Mouse (Mus musculus) bone marrow, adult 2 months (tissue): ENCODE data around the gene Cd244a. TPM values are rescaled to one million over a fixed set of nuclear protein-coding genes. Genes with fewer than 3 reads are reported as not detected.
A peak's percentile ranks its signal among the peaks of the same experiment; 100 is the strongest.

ENCODE experiments used
- H3K27ac ChIP-seq: fragments of 200-500 bp; 2 replicates; pipeline ENCODE4 v1.5.1; 2012; ENCODE audit warnings: low read depth, mild to moderate bottlenecking, control low read depth, inconsistent platforms, low read length; ENCODE audit not compliant: control insufficient read depth, poor library complexity, insufficient read depth
- H3K4me1 ChIP-seq: fragments of 200-500 bp; 2 replicates; pipeline ENCODE4 v1.6.1; 2011; ENCODE audit warnings: low read length; ENCODE audit not compliant: control insufficient read depth, insufficient read depth
- H3K4me3 ChIP-seq: fragments of 200-500 bp; replicated peaks from 2 replicates; pipeline ENCODE3; 2011; ENCODE audit warnings: mild to moderate bottlenecking, low read depth, low read length, control low read depth; ENCODE audit not compliant: control insufficient read depth
- CTCF ChIP-seq: fragments of 200-500 bp; IDR thresholded peaks from 2 replicates; pipeline ENCODE4 v1.5.1; 2011; ENCODE audit warnings: low read length, control low read depth; ENCODE audit not compliant: control insufficient read depth, insufficient read depth
- POLR2A ChIP-seq: fragments of 200-500 bp; IDR thresholded peaks from 2 replicates; pipeline ENCODE4 v1.6.1; 2011; ENCODE audit warnings: low read depth, mild to moderate bottlenecking, control low read depth, low read length, borderline replicate concordance; ENCODE audit not compliant: control insufficient read depth
- WGBS: fragments of 180-500 bp; shearing (Covaris S2); methylation state at CpG from one replicate; pipeline ENCODE4 v1.1.7; 2018; 5-methylcytosine and 5-hydroxymethylcytosine counted together
- polyA plus RNA-seq: library from polyadenylated mRNA; stranded (reverse); fragments of >200 nt; gene quantifications from 2 replicates; pipeline ENCODE4 v1.2.4, GENCODE M21; 2011; ENCODE audit warnings: low replicate concordance; ENCODE audit not compliant: missing spikeins, insufficient read depth, insufficient read length

Gene Cd244a
- polyA plus RNA-seq, 1 experiment: 4.0 TPM

DNA sequence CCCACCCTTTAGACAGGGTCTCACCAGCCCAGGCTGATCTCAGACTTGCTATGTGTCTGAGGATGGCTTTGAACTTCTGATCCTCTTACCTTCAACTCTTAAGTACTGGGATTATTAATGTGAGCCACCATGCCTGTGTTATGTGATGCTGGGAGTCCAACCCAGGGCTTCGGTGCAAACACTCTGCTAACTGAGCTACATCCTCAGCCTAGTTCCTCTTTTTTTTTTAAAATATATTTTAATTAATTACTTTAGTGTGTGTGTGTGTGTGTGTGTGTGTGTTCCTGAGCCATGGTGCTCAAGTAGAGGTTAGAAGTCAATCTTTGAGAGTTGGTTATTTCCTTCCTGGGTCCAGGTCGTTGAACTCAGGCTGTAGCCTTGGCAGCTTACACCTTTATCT, 4.0 kb downstream of the Cd244a start:
- 15% methylated on average over 2 of the region's 2 CpGs for WGBS
- H3K4me3 ChIP-seq: no peak overlapping the region
- no peak for TF ChIP-seq POLR2A
- TF ChIP-seq CTCF: no peak
- H3K4me1 ChIP-seq: peaks cover 2% of the 10 kb centered on the region
- no peak overlapping the region for H3K27ac ChIP-seq

DNA sequence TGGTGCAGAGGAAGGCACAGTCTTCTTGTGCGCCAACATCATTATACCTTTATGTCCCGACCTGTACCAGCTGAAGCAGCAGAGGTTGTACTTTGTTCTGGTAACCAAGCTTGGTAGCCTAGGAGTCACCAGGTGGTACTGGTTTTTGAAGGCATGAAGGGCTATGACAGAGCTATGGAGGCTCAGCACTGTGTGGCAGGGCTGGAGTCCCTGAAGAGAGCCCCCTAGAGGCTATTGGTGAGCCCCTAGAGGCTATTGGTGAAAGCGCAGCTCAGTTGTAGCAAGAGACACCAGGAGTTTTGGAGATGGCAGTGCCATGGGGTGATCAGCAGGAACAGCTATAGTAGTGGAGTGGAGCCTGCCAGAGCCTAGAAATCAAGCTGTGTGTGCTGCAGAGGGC, 5.3 kb downstream of the Cd244a start:
- Histone ChIP-seq H3K4me1 (peaks cover 2% of the 10 kb centered on the region), H3K27ac (no peak overlapping the region), H3K4me3 (no peak overlapping the region)
- TF ChIP-seq CTCF (peak; percentile 68), POLR2A (no peak)
- WGBS: 68% methylated on average over 3 of the region's 3 CpGs

DNA sequence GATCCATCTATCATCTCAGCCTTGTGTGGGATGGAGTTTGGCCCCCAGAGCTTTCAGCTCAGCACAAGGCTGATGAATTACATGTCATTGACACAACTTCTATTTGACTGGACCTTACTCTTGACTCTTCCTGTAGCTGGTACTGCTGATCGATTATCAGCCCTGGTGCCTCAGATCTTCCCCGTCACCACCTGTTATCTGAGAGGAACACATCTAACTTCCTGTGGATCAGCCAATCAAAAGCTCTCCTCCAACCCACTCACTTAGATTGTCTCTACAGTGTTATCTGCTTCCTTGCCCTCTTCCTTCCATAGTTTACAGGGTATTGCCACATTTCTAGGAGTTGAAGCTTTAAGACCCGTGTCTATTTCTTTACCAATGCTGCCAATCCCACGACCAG, 6.9 kb downstream of the Cd244a start:
- WGBS: 25% methylated on average over 4 of the region's 4 CpGs
- H3K27ac ChIP-seq: no peak overlapping the region
- peaks cover 2% of the 10 kb centered on the region for H3K4me1 ChIP-seq
- no peak overlapping the region for H3K4me3 ChIP-seq
- TF ChIP-seq POLR2A (no peak), CTCF (no peak)

DNA sequence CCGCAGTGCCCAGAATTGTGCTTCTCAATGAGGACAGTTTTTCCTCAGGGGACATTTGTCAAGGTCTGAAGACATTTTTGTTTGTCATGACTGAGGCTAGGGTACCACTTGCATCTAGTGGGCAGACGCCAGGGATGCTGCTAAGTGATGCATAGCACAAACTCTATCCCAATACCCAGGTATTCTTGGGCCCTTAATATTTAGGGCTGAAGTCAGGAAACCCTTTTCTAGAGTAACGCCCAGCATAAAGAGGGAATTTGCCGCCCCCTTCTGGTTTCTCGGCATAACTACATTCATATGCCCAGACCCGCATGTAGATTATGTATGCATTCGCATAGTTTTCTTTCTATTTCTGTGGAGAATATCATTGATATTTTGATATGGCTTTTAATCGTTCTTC, 7.8 kb downstream of the Cd244a start:
- WGBS: 16% methylated on average over 8 of the region's 8 CpGs

GRCm38 (mm10) chr1:171568436-171568835, 9.4 kb downstream of the Cd244a start:
- TF ChIP-seq CTCF: no peak
- Histone ChIP-seq H3K27ac (no peak overlapping the region), H3K4me1 (no peaks in the 10 kb centered on the region), H3K4me3 (no peak overlapping the region)
- WGBS: 73% methylated on average over 2 of the region's 2 CpGs

More for the DNA sequence above, 7.8 kb downstream of the Cd244a start:
- H3K4me3 ChIP-seq: no peak overlapping the region
- H3K27ac ChIP-seq: no peak overlapping the region
- TF ChIP-seq POLR2A (no peak), CTCF (no peak)
- no peaks in the 10 kb centered on the region for H3K4me1 ChIP-seq

DNA sequence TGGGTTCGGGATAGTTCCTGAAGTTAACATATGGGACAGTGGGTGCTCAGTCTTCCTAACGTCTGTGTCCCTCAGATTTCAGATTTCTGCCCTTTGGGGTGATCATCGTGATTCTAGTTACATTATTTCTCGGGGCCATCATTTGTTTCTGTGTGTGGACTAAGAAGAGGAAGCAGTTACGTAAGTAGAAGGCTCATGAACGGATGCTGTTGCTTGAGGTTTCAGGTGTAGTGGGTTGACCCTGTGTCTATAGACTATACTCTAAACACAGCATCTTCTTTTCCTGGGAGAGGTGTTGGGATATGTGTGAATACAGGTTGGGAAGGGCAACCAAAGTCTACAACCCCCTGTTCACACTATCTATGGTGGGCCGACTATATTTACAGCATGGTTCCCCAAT, 18.2 kb downstream of the Cd244a start:
- no peak overlapping the region for H3K4me3 ChIP-seq
- H3K4me1 ChIP-seq: no peaks in the 10 kb centered on the region
- no peak for TF ChIP-seq POLR2A
- no peak for TF ChIP-seq CTCF
- no peak overlapping the region for H3K27ac ChIP-seq
- WGBS: 42% methylated on average over 7 of the region's 7 CpGs

DNA sequence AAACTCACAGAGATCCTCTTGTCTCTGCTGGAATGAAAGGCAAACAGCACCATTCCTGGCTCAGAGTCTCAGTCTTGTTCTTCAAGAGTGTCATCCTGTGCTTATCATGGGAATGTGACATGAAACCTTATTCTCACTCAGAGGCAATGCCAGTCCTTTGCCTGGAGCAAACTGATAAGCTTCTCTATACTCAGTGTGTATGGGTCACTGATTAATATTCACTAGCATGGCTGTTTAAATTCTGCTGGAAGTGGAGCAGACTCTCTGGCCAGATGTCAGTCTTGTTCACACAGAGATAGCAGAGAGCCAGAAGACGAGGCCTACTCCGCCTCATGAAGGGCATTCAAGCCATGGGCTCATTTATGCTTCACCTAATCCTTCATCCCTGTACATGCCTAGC, 25.6 kb downstream of the Cd244a start:
- TF ChIP-seq POLR2A (no peak), CTCF (no peak)
- no peak overlapping the region for H3K27ac ChIP-seq
- 67% methylated on average over 2 of the region's 2 CpGs for WGBS

DNA sequence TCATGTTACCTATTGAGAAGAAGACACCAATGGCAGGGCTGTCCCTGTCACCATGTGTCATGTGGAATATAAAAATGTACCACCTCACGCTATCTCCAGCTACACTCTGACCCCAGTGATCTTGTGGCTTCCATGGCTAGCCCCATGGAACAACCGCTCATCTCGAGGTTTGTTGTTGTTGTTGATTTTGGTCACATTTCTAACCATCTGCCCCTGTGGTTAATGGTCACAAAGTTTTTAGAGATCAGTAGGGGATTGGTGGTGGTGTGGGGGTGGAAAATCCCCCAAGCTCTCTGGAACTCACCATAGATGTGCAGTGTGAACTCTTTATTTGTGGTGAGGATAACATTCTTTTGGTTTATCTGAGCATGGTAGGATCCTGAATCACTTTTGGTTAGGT, 45.7 kb downstream of the Cd244a start:
- Histone ChIP-seq H3K27ac (no peak overlapping the region), H3K4me3 (no peak overlapping the region), H3K4me1 (peaks cover 2% of the 10 kb centered on the region; the same call in 1 of the 2 replicates)
- 70% methylated on average over 3 of the region's 3 CpGs for WGBS
- TF ChIP-seq POLR2A: no peak
- TF ChIP-seq CTCF: no peak

More for the DNA sequence above, 25.6 kb downstream of the Cd244a start:
- Histone ChIP-seq H3K4me3 (no peak overlapping the region), H3K4me1 (no peaks in the 10 kb centered on the region)

DNA sequence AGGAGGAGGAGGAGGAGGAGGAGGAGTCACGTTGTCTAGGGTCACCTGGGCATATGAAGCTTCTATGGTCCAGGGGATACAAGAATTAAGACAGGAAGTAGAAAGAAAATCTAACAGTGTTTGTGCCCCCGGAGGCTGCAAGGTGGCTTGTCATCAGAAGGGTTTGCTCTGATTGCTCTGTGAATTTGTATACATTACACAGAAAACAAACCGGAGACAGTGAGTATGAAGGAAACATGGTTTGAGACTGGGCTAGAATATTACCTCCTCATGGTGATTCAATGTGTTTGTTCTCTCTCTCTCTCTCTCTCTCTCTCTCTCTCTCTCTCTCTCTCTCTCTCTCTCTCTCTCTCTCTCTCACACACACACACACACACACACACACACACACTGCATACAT, 47.7 kb downstream of the Cd244a start:
- peak overlapping the region; percentile 56 for H3K4me3 ChIP-seq
- 23% methylated on average over 3 of the region's 3 CpGs for WGBS
- no peak for TF ChIP-seq CTCF
- TF ChIP-seq POLR2A: no peak
- H3K27ac ChIP-seq: no peak overlapping the region
- peaks cover 2% of the 10 kb centered on the region; the same call in 1 of the 2 replicates for H3K4me1 ChIP-seq

DNA sequence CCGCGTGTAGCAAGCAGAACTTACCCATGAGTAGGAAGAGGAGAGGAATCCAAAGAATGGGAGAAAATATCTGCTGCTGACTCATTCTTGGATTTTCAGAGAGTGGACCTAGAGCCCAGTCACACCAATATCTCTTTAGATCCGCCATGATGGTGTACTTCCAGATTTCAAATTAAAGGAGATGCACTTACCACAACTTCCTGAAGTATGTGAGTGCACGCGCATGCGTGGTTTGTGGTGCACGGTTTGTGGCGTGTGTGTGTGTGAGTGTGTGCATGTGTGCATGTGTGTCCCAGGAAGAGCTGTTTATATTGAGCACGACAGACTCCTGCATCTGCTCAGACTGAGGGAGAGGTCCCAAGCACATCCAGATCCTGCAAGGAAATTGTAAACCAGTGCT, 48.2 kb downstream of the Cd244a start, which contains the start of gene Ly9:
TSS of gene Ly9 (minus strand) at position 235 of the 400 bp plus-strand sequence.
- Histone ChIP-seq H3K4me1 (peaks cover 2% of the 10 kb centered on the region; the same call in 1 of the 2 replicates), H3K4me3 (peak within 1 kb of the TSS; percentile 56), H3K27ac (no peak within 1 kb of the TSS)
- TF ChIP-seq CTCF (peak; percentile 18; the same call in 1 of the 2 replicates), POLR2A (no peak)
- 2% methylated on average over 9 of the region's 9 CpGs for WGBS
